Mouse (Mus musculus) cortical plate, adult 2 months (tissue): ENCODE measurements around the gene Zfp598.

Experiments
- CTCF ChIP-seq: fragments of 200-500 bp; IDR thresholded peaks from 2 replicates; pipeline ENCODE4 v1.5.1; 2011; ENCODE audit warnings: mild to moderate bottlenecking, control low read depth, low read length; ENCODE audit not compliant: insufficient read depth; ENCODE audit errors: extremely low read depth
- POLR2A ChIP-seq: fragments of 200-500 bp; IDR thresholded peaks from 2 replicates; pipeline ENCODE4 v1.6.1; 2011; ENCODE audit warnings: mild to moderate bottlenecking, low read length, control low read depth; ENCODE audit not compliant: insufficient read depth; ENCODE audit errors: extremely low read depth

- TF ChIP-seq CTCF (no peak), POLR2A (no peak)
These were observed 858 bp downstream of the Zfp598 start for GRCm38 (mm10) chr17:24670246-24670844.
